Mouse (Mus musculus) neural tube, embryonic 14.5 days (tissue): ENCODE results near the gene Gps1. TPM values are rescaled to one million over a fixed set of nuclear protein-coding genes. Genes with fewer than 3 reads are reported as not detected.
"Not testable (repeated sequence)": the region's sequence is repeated elsewhere in the genome, so short reads cannot be mapped to it uniquely, and the experiment has no call there.

Experiments used
- ATAC-seq: fragments of 200-750 bp; cut with Nextera tagmentation; 2 replicates; pipeline ENCODE4 v1.8.0; 2017; ENCODE audit warnings: low read depth, mild to moderate bottlenecking, moderate TSS enrichment, moderate library complexity
- H3K27ac ChIP-seq: fragments of 300-500 bp; sonication (generic); 2 replicates; pipeline ENCODE4 v1.5.1; 2014; ENCODE audit warnings: low read depth, mild to moderate bottlenecking, control low read depth, low read length, moderate library complexity, mixed read lengths
- H3K27me3 ChIP-seq: fragments of 300-500 bp; sonication (generic); 2 replicates; pipeline ENCODE4 v1.6.1; 2014; ENCODE audit warnings: low read length; ENCODE audit not compliant: control insufficient read depth, insufficient read depth
- H3K36me3 ChIP-seq: fragments of 300-500 bp; sonication (generic); 2 replicates; pipeline ENCODE4 v1.6.1; 2014; ENCODE audit warnings: low read length, mixed read lengths; ENCODE audit not compliant: control insufficient read depth, insufficient read depth
- H3K4me1 ChIP-seq: fragments of 300-500 bp; sonication (generic); 2 replicates; pipeline ENCODE4 v1.6.1; 2014; ENCODE audit warnings: low read length; ENCODE audit not compliant: control insufficient read depth, insufficient read depth
- H3K4me2 ChIP-seq: fragments of 300-500 bp; sonication (generic); 2 replicates; pipeline ENCODE4 v1.6.1; 2014; ENCODE audit warnings: mild to moderate bottlenecking, low read depth, low read length, control low read depth
- H3K4me3 ChIP-seq: fragments of 300-500 bp; sonication (generic); 2 replicates; pipeline ENCODE4 v1.5.1; 2014; ENCODE audit warnings: low read depth, low read length, control low read depth, mixed read lengths
- H3K9ac ChIP-seq: fragments of 300-500 bp; sonication (generic); replicated peaks from 2 replicates; pipeline ENCODE4 v1.6.1; 2014; ENCODE audit warnings: low read depth, mild to moderate bottlenecking, control low read depth, low read length, mixed read lengths
- H3K9me3 ChIP-seq: fragments of 300-500 bp; sonication (generic); 2 replicates; pipeline ENCODE4 v1.6.1; 2016; ENCODE audit warnings: low read length; ENCODE audit not compliant: control insufficient read depth
- WGBS: fragments of 180-500 bp; shearing (Covaris S2); extraction: QIAGEN DNeasy Blood & Tissue Kit; methylation state at CpG from one replicate; pipeline ENCODE4 v1.1.7; 2014; 5-methylcytosine and 5-hydroxymethylcytosine counted together
- polyA plus RNA-seq: library from polyadenylated mRNA; unstranded; fragments of >200 nt; fragmentation: Nextera tagmentation; extraction: Ambion mirVana; gene quantifications from 2 replicates; pipeline ENCODE4 v1.2.1, GENCODE M21; 2014

Gene Gps1
- polyA plus RNA-seq, 1 experiment from 2014 or later, result 312 TPM

GRCm38 (mm10) chr11:120831659-120832440, 47.8 kb downstream of the Gps1 start:
- Histone ChIP-seq H3K9ac (no peak overlapping the region), H3K4me3 (no peak overlapping the region), H3K4me2 (no peak overlapping the region), H3K4me1 (0 out of 2 replicates have a peak, but pooled peaks cover 3% of the 10 kb centered on the region), H3K36me3 (no peaks in the 10 kb centered on the region), H3K27ac (no peak overlapping the region), H3K27me3 (no peaks in the 10 kb centered on the region), H3K9me3 (no peaks in the 10 kb centered on the region)
- 82% methylated on average over 3 of the region's 3 CpGs for WGBS
- ATAC-seq, result no peak

DNA sequence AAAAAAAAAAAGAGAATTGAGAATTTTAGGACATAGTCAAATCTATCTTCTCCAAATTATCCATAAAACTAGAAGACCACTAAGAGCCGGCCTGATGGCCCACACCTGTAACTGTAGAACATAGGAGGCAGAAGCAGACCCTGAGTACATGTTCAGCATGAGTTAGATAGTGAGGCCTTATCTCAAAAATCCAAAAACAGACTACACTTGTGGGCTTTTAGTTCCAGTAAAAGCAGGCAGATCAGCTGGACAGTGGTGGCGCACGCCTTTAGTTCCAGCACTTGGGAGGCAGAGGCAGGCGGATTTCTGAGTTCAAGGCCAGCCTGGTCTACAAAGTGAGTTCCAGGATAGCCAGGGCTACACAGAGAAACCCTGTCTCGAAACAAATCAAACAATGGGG, 48.9 kb downstream of the Gps1 start:
- H3K27me3 ChIP-seq, H3K9ac ChIP-seq, H3K36me3 ChIP-seq, H3K4me1 ChIP-seq, H3K4me3 ChIP-seq, H3K4me2 ChIP-seq, ATAC-seq, H3K9me3 ChIP-seq: not testable (repeated sequence)
- 96% methylated on average over 5 of the region's 5 CpGs for WGBS
- peak overlapping the region; percentile 48; the same call in 1 of the 2 replicates for H3K27ac ChIP-seq

DNA sequence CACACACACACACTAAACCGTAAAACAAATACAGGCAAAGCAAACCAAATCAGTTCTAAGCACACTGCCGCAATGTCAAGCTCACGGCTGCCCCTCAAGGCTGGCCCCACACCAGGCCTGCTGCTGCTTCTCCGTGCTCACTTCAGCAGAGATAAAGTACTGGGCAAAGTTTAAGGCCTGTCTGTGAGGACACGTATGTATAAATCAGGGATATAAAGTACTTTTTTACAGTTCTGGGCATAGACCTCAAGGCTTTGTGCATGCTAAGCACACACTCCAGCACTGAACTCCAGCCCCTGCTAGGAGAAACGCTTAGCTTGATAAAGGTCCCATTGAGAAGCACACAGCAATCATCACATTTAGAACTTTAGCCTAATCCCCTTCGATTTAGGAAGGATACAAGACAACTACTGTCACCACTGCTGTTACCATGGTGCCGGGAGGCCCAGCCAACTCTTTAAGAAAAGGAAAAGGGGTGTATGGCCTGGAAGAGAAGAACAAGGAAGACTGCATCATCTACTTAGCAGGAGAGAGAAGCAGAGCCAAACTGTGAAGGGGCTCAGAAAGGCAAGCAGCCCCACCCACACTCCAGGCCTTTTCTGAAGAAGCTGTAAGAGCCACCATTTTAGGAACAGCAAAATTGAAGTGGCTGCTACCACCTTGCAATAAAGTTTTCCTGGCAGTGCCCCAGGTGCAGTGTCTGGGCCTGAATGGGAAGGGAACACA, 49.6 kb downstream of the Gps1 start:
- H3K9ac ChIP-seq, result 0 out of 2 replicates have a peak overlapping the region, but pooled peaks have one; percentile 11
- peak; percentile 89 for ATAC-seq
- H3K27ac ChIP-seq, result peak overlapping the region; percentile 49; the same call in 1 of the 2 replicates
- no peaks in the 10 kb centered on the region for H3K27me3 ChIP-seq
- 33% methylated on average over 8 of the region's 8 CpGs for WGBS
- no peak overlapping the region for H3K4me3 ChIP-seq
- no peaks in the 10 kb centered on the region for H3K36me3 ChIP-seq
- H3K4me2 ChIP-seq, result no peak overlapping the region
- H3K9me3 ChIP-seq, result no peaks in the 10 kb centered on the region
- 0 out of 2 replicates have a peak, but pooled peaks cover 3% of the 10 kb centered on the region for H3K4me1 ChIP-seq

Other genes with a start within 250 kb of the Gps1 start
- gene Mcrip1, start 234.5 kb upstream of the Gps1 start, polyA plus RNA-seq, result 248 and 267 TPM in 2 replicates
- gene Ppp1r27, start 233.1 kb upstream of the Gps1 start, polyA plus RNA-seq, result not detected in 2 replicates
- 248 and 330 TPM in 2 replicates for gene P4hb, start 211.0 kb upstream of the Gps1 start, polyA plus RNA-seq
- gene Arhgdia, start 202.6 kb upstream of the Gps1 start, polyA plus RNA-seq, result 419 and 479 TPM in 2 replicates
- gene Alyref, start 185.9 kb upstream of the Gps1 start, polyA plus RNA-seq, result 191 and 222 TPM in 2 replicates
- gene Anapc11, start 185.9 kb upstream of the Gps1 start, polyA plus RNA-seq, result 209 and 236 TPM in 2 replicates
- gene Npb, start 175.8 kb upstream of the Gps1 start, polyA plus RNA-seq, result 1.3 TPM in 1 of 2 replicates, not detected in the other
- 170 and 187 TPM in 2 replicates for gene Pcyt2, start 166.3 kb upstream of the Gps1 start, polyA plus RNA-seq
- 42.8 and 48.2 TPM in 2 replicates for gene Sirt7, start 159.0 kb upstream of the Gps1 start, polyA plus RNA-seq
- gene Mafg, start 150.7 kb upstream of the Gps1 start, polyA plus RNA-seq, result 30.5 and 36.8 TPM in 2 replicates
- 15.3 and 24.9 TPM in 2 replicates for gene Pycr1, start 140.5 kb upstream of the Gps1 start, polyA plus RNA-seq
- gene Myadml2, start 136.1 kb upstream of the Gps1 start, polyA plus RNA-seq, result 2.3 and 2.5 TPM in 2 replicates
- 1.3 and 6.2 TPM in 2 replicates for gene Notum, start 123.1 kb upstream of the Gps1 start, polyA plus RNA-seq
- 137 and 141 TPM in 2 replicates for gene Aspscr1, start 111.3 kb upstream of the Gps1 start, polyA plus RNA-seq
- gene Cenpx, start 70.5 kb upstream of the Gps1 start, polyA plus RNA-seq, result 87.6 and 95.8 TPM in 2 replicates
- gene Lrrc45, start 70.3 kb upstream of the Gps1 start, polyA plus RNA-seq, result 53.9 and 59.4 TPM in 2 replicates
- 70.7 and 135 TPM in 2 replicates for gene Rac3, start 62.8 kb upstream of the Gps1 start, polyA plus RNA-seq
- gene Dcxr, start 57.0 kb upstream of the Gps1 start, polyA plus RNA-seq, result 10.2 and 10.5 TPM in 2 replicates
- gene Cbr2, start 52.2 kb upstream of the Gps1 start, polyA plus RNA-seq, result 0.39 and 0.81 TPM in 2 replicates
- 0.52 and 2.1 TPM in 2 replicates for gene Hmga1b, start 21.5 kb upstream of the Gps1 start, polyA plus RNA-seq
- 89.6 and 91.1 TPM in 2 replicates for gene Rfng, start 65 bp upstream of the Gps1 start, polyA plus RNA-seq
- 44.8 and 47.8 TPM in 2 replicates for gene Dus1l, start 12.1 kb downstream of the Gps1 start, polyA plus RNA-seq
- 107 and 117 TPM in 2 replicates for gene Fasn, start 40.3 kb downstream of the Gps1 start, polyA plus RNA-seq
- gene Ccdc57, start 148.6 kb downstream of the Gps1 start, polyA plus RNA-seq, result 6.1 and 6.7 TPM in 2 replicates
- gene Slc16a3, start 164.2 kb downstream of the Gps1 start, polyA plus RNA-seq, result 2.9 and 4.6 TPM in 2 replicates
- gene Csnk1d, start 207.1 kb downstream of the Gps1 start, polyA plus RNA-seq, result 57.8 and 81.1 TPM in 2 replicates